Mouse (Mus musculus): Measurements from ENCODE around the gene Tmem234. TPM values are rescaled to one million over a fixed set of nuclear protein-coding genes. Genes with fewer than 3 reads are reported as not detected.

Gene Tmem234
- polyA plus RNA-seq, 2 experiments: 84.2 to 108 TPM

- H3K36me3 ChIP-seq (replicated peaks; ENCODE audit: control insufficient read depth, insufficient read depth, low read depth): no peaks in the 10 kb centered on the region
- no peaks in the 10 kb centered on the region for H3K27me3 ChIP-seq (ENCODE audit: control insufficient read depth, insufficient read depth, low read length)
- no peak for DNase-seq (ENCODE audit: low read depth in 3 of 3, low spot score in 3 of 3)
- TF ChIP-seq EP300 (IDR thresholded peaks at IDR 0.05; ENCODE audit: low read depth): no peak
- TF ChIP-seq CTCF (IDR thresholded peaks at IDR 0.05; ENCODE audit: low read depth): 0 out of 2 replicates have a peak, but pooled peaks have one; percentile 1
- H3K4me3 ChIP-seq (ENCODE audit: insufficient read depth in 1 of 2, low read depth in 2 of 2, low read length in 2 of 2): peak overlapping the region; percentile 90
- H3K4me2 ChIP-seq (ENCODE audit: low read depth): peak overlapping the region; percentile 98
- peak overlapping the region; percentile 78 for H3K9ac ChIP-seq (replicated peaks)
- H3K27ac ChIP-seq: no peak overlapping the region
- WGBS (ENCODE audit: insufficient replicate concordance): 3% methylated on average over 10 of the region's 10 CpGs
- peaks cover 9 to 13% of the 10 kb centered on the region in 2 experiments for H3K4me1 ChIP-seq (replicated peaks; ENCODE audit: control insufficient read depth in 2 of 2, insufficient read depth in 2 of 2, low read length in 1 of 2)
- peak; percentile 35 for ATAC-seq (ENCODE audit: insufficient read depth)
- no peaks in the 10 kb centered on the region for H3K9me3 ChIP-seq (ENCODE audit: control insufficient read depth, low read length)
Measured at GRCm38 (mm10) chr4:129672878-129673449, 72.5 kb downstream of the Tmem234 start.

Small RNA genes lying within 50 kb of the gene (microRNA-seq; reads per million reads assigned to microRNA genes)
- gene Mir8119: not detected

Other genes with a start within 250 kb of the Tmem234 start
- gene Zbtb8a, start 222.6 kb upstream of the Tmem234 start, polyA plus RNA-seq (2012; rRNA removed): 1.8 and 2.1 TPM in 2 replicates
- gene Zbtb8a, start 222.6 kb upstream of the Tmem234 start, polyA plus RNA-seq (2014; fragmentation: Nextera tagmentation; extraction: Ambion mirVana): 0.41 and 1.1 TPM in 2 replicates
- gene Zbtb8b, start 159.8 kb upstream of the Tmem234 start, polyA plus RNA-seq (2012; rRNA removed): 0.31 and 0.39 TPM in 2 replicates
- gene Zbtb8b, start 159.8 kb upstream of the Tmem234 start, polyA plus RNA-seq (2014; fragmentation: Nextera tagmentation; extraction: Ambion mirVana): 0.80 and 0.91 TPM in 2 replicates
- 30.5 and 34.7 TPM in 2 replicates for gene Bsdc1, start 139.1 kb upstream of the Tmem234 start, polyA plus RNA-seq (2012; rRNA removed)
- gene Bsdc1, start 139.1 kb upstream of the Tmem234 start, polyA plus RNA-seq (2014; fragmentation: Nextera tagmentation; extraction: Ambion mirVana): 52.1 and 52.4 TPM in 2 replicates
- gene Tssk3, start 109.6 kb upstream of the Tmem234 start, polyA plus RNA-seq (2012; rRNA removed): not detected in 2 replicates
- not detected in 2 replicates for gene Tssk3, start 109.6 kb upstream of the Tmem234 start, polyA plus RNA-seq (2014; fragmentation: Nextera tagmentation; extraction: Ambion mirVana)
- gene Fam229a, start 109.5 kb upstream of the Tmem234 start, polyA plus RNA-seq (2012; rRNA removed): 0.40 and 0.54 TPM in 2 replicates
- 0.37 and 0.44 TPM in 2 replicates for gene Fam229a, start 109.5 kb upstream of the Tmem234 start, polyA plus RNA-seq (2014; fragmentation: Nextera tagmentation; extraction: Ambion mirVana)
- gene Marcksl1, start 87.1 kb upstream of the Tmem234 start, polyA plus RNA-seq (2012; rRNA removed): 30.6 and 34.8 TPM in 2 replicates
- 38.2 and 42.0 TPM in 2 replicates for gene Marcksl1, start 87.1 kb upstream of the Tmem234 start, polyA plus RNA-seq (2014; fragmentation: Nextera tagmentation; extraction: Ambion mirVana)
- gene Hdac1, start 58.0 kb upstream of the Tmem234 start, polyA plus RNA-seq (2012; rRNA removed): 59.4 and 76.5 TPM in 2 replicates
- 107 and 114 TPM in 2 replicates for gene Hdac1, start 58.0 kb upstream of the Tmem234 start, polyA plus RNA-seq (2014; fragmentation: Nextera tagmentation; extraction: Ambion mirVana)
- 2.7 and 3.1 TPM in 2 replicates for gene Lck, start 27.0 kb upstream of the Tmem234 start, polyA plus RNA-seq (2012; rRNA removed)
- gene Lck, start 27.0 kb upstream of the Tmem234 start, polyA plus RNA-seq (2014; fragmentation: Nextera tagmentation; extraction: Ambion mirVana): 3.9 TPM in 2 replicates
- gene Fam167b, start 22.1 kb upstream of the Tmem234 start, polyA plus RNA-seq (2012; rRNA removed): 7.6 TPM in 2 replicates
- gene Fam167b, start 22.1 kb upstream of the Tmem234 start, polyA plus RNA-seq (2014; fragmentation: Nextera tagmentation; extraction: Ambion mirVana): 5.4 and 5.8 TPM in 2 replicates
- gene Eif3i, start within 50 bp of the Tmem234 start, polyA plus RNA-seq (2012; rRNA removed): 223 and 242 TPM in 2 replicates
- gene Eif3i, start within 50 bp of the Tmem234 start, polyA plus RNA-seq (2014; fragmentation: Nextera tagmentation; extraction: Ambion mirVana): 201 and 225 TPM in 2 replicates
- 0.28 and 0.47 TPM in 2 replicates for gene Dcdc2b, start 13.6 kb downstream of the Tmem234 start, polyA plus RNA-seq (2012; rRNA removed)
- gene Dcdc2b, start 13.6 kb downstream of the Tmem234 start, polyA plus RNA-seq (2014; fragmentation: Nextera tagmentation; extraction: Ambion mirVana): 0.19 and 0.61 TPM in 2 replicates
- 6.2 and 8.8 TPM in 2 replicates for gene Iqcc, start 18.4 kb downstream of the Tmem234 start, polyA plus RNA-seq (2012; rRNA removed)
- gene Iqcc, start 18.4 kb downstream of the Tmem234 start, polyA plus RNA-seq (2014; fragmentation: Nextera tagmentation; extraction: Ambion mirVana): 7.0 and 9.2 TPM in 2 replicates
- gene Ccdc28b, start 23.3 kb downstream of the Tmem234 start, polyA plus RNA-seq (2012; rRNA removed): 5.7 and 12.0 TPM in 2 replicates
- 11.0 and 12.4 TPM in 2 replicates for gene Ccdc28b, start 23.3 kb downstream of the Tmem234 start, polyA plus RNA-seq (2014; fragmentation: Nextera tagmentation; extraction: Ambion mirVana)
- 12.2 and 17.0 TPM in 2 replicates for gene Txlna, start 40.4 kb downstream of the Tmem234 start, polyA plus RNA-seq (2012; rRNA removed)
- gene Txlna, start 40.4 kb downstream of the Tmem234 start, polyA plus RNA-seq (2014; fragmentation: Nextera tagmentation; extraction: Ambion mirVana): 26.3 and 30.3 TPM in 2 replicates
- 8.9 and 10.1 TPM in 2 replicates for gene Kpna6, start 72.1 kb downstream of the Tmem234 start, polyA plus RNA-seq (2012; rRNA removed)
- gene Kpna6, start 72.1 kb downstream of the Tmem234 start, polyA plus RNA-seq (2014; fragmentation: Nextera tagmentation; extraction: Ambion mirVana): 5.4 and 7.1 TPM in 2 replicates
- gene Tmem39b, start 96.2 kb downstream of the Tmem234 start, polyA plus RNA-seq (2012; rRNA removed): 9.3 and 11.3 TPM in 2 replicates
- gene Tmem39b, start 96.2 kb downstream of the Tmem234 start, polyA plus RNA-seq (2014; fragmentation: Nextera tagmentation; extraction: Ambion mirVana): 5.5 and 6.0 TPM in 2 replicates
- 12.5 and 16.7 TPM in 2 replicates for gene Khdrbs1, start 141.6 kb downstream of the Tmem234 start, polyA plus RNA-seq (2012; rRNA removed)
- gene Khdrbs1, start 141.6 kb downstream of the Tmem234 start, polyA plus RNA-seq (2014; fragmentation: Nextera tagmentation; extraction: Ambion mirVana): 24.0 and 28.2 TPM in 2 replicates
- gene Ptp4a2, start 210.6 kb downstream of the Tmem234 start, polyA plus RNA-seq (2012; rRNA removed): 26.1 and 42.2 TPM in 2 replicates
- 150 and 154 TPM in 2 replicates for gene Ptp4a2, start 210.6 kb downstream of the Tmem234 start, polyA plus RNA-seq (2014; fragmentation: Nextera tagmentation; extraction: Ambion mirVana)

Data from liver, embryonic 14.5 days (tissue).